Mouse (Mus musculus): ENCODE measurements around the gene Dst.
A peak's percentile ranks its signal among the peaks of the same experiment; 100 is the strongest.

The Dst gene

GRCm38 (mm10) chr1:34030330-34031021, 122.5 kb downstream of the Dst start:
- DNase-seq, result no peak

- no peak for DNase-seq
Observed at GRCm38 (mm10) chr1:34033052-34033451, 125.0 kb downstream of the Dst start.

- no peak for DNase-seq
Observed at GRCm38 (mm10) chr1:34033478-34033877, 125.5 kb downstream of the Dst start.

- no peak for DNase-seq
Observed at GRCm38 (mm10) chr1:34033958-34034357, 125.9 kb downstream of the Dst start.

- no peak for DNase-seq
Observed at GRCm38 (mm10) chr1:34036111-34036510, 128.1 kb downstream of the Dst start.

- DNase-seq, result no peak
Observed at GRCm38 (mm10) chr1:34038571-34038970, 130.5 kb downstream of the Dst start.

GRCm38 (mm10) chr1:34040049-34040448, 132.0 kb downstream of the Dst start:
- no peak for DNase-seq

- no peak for DNase-seq
Observed at GRCm38 (mm10) chr1:34040901-34041721, 133.1 kb downstream of the Dst start.

- no peak for DNase-seq
Observed at GRCm38 (mm10) chr1:34042299-34042698, 134.3 kb downstream of the Dst start.

GRCm38 (mm10) chr1:34043327-34043726, 135.3 kb downstream of the Dst start:
- no peak for DNase-seq

- DNase-seq, result no peak
Observed at GRCm38 (mm10) chr1:34043836-34044550, 136.0 kb downstream of the Dst start.

GRCm38 (mm10) chr1:34044675-34045074, 136.7 kb downstream of the Dst start:
- DNase-seq, result no peak

GRCm38 (mm10) chr1:34047285-34047684, 139.3 kb downstream of the Dst start:
- no peak for DNase-seq

GRCm38 (mm10) chr1:34051251-34051650, 143.2 kb downstream of the Dst start:
- DNase-seq, result no peak

GRCm38 (mm10) chr1:34052422-34052821, 144.4 kb downstream of the Dst start:
- DNase-seq, result no peak

GRCm38 (mm10) chr1:34054970-34055369, 146.9 kb downstream of the Dst start:
- no peak for DNase-seq

GRCm38 (mm10) chr1:34056658-34057057, 148.6 kb downstream of the Dst start:
- no peak for DNase-seq

GRCm38 (mm10) chr1:34059231-34059630, 151.2 kb downstream of the Dst start:
- DNase-seq, result no peak

GRCm38 (mm10) chr1:34060446-34060845, 152.4 kb downstream of the Dst start:
- DNase-seq, result peak; percentile 47

GRCm38 (mm10) chr1:34061078-34061477, 153.1 kb downstream of the Dst start:
- peak; percentile 83 for DNase-seq

- no peak for DNase-seq
Observed at GRCm38 (mm10) chr1:34061860-34062259, 153.8 kb downstream of the Dst start.

GRCm38 (mm10) chr1:34063943-34064342, 155.9 kb downstream of the Dst start:
- no peak for DNase-seq

- no peak for DNase-seq
Observed at GRCm38 (mm10) chr1:34065551-34066048, 157.6 kb downstream of the Dst start.

Data from lung, postnatal 10 days (tissue).